Mouse (Mus musculus): ENCODE data around the gene Gm10324.
"Not testable (repeated sequence)": the region's sequence is repeated elsewhere in the genome, so short reads cannot be mapped to it uniquely, and the experiment has no call there.

Gm10324 gene

GRCm38 (mm10) chr13:66119247-66119646 is at the start of gene Gm10324:
Gene Gm10324 (plus strand): TSS chr13:66119547.
- DNase-seq (ENCODE audit: low spot score in 2 of 2), result not testable (repeated sequence)

Data from right cerebral cortex, postnatal 10 days (tissue).